Mouse (Mus musculus): ENCODE measurements around the gene Scarf2.

DNA sequence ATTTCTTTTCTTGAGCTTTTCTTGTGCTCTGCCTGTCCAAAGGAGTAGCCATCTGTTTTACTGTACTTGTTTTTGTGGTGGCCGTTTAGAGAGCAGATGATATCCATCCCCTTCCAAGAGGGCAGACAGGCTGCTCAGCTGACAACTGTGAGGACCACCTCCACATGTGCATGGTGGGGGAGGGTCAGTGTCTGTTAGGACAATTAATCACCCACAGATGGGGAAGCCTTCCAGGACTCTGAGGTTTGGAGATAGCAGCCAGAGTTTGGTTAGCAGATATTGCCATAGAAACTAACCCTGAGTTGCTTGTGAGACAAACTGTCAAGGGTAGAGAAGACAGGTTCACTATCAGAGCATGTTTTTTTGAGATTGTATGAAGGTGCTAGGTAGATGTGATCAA is 36.0 kb upstream of the Scarf2 start:
- no peak for TF ChIP-seq CTCF (IDR thresholded peaks at IDR 0.05; ENCODE audit: control insufficient read depth, insufficient read depth, low read length)
- TF ChIP-seq POLR2A (IDR thresholded peaks at IDR 0.05; ENCODE audit: borderline replicate concordance, control insufficient read depth, low read depth, low read length) = no peak

All from bone marrow, adult 2 months (tissue).